Mouse (Mus musculus): ENCODE measurements around the gene Me1.
"Not testable (repeated sequence)": the region's sequence is repeated elsewhere in the genome, so short reads cannot be mapped to it uniquely, and the experiment has no call there.

Gene Me1

DNA sequence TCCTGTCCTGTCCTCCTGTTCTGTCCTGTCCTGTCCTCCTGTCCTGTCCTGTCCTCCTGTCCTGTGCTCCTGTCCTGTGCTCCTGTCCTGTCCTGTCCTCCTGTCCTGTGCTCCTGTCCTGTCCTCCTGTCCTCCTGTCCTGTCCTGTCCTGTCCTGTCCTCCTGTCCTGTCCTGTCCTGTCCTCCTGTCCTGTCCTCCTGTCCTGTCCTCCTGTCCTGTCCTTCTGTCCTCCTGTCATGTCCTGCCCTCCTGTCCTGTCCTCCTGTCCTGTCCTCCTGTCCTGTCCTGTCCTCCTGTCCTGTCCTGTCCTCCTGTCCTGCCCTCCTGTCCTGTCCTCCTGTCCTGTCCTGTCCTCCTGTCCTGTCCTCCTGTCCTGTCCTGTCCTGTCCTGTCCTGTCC, 98.8 kb downstream of the Me1 start:
- not testable (repeated sequence) for DNase-seq (ENCODE audit: low spot score in 2 of 2)

DNA sequence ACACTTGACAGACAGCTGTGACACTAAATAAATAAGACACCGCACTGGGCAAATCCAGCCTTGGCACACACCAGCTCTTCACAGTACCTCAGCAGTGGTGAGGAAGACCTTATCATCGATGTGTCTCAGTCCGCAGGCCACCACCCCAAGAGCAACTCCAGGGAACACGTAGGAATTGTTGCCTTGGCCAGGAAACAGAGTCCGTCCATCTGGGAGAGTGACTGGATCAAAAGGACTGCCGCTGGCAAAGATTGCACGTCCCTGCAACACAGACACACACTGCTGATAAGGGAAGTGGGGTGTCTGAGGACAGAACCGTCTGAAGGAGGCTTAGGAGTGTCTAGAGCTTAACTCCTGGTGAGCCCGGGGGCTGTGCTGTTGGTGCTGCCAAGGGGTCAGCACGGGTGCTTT, 101.4 kb downstream of the Me1 start:
- not testable (repeated sequence) for DNase-seq (ENCODE audit: low spot score in 2 of 2)

DNA sequence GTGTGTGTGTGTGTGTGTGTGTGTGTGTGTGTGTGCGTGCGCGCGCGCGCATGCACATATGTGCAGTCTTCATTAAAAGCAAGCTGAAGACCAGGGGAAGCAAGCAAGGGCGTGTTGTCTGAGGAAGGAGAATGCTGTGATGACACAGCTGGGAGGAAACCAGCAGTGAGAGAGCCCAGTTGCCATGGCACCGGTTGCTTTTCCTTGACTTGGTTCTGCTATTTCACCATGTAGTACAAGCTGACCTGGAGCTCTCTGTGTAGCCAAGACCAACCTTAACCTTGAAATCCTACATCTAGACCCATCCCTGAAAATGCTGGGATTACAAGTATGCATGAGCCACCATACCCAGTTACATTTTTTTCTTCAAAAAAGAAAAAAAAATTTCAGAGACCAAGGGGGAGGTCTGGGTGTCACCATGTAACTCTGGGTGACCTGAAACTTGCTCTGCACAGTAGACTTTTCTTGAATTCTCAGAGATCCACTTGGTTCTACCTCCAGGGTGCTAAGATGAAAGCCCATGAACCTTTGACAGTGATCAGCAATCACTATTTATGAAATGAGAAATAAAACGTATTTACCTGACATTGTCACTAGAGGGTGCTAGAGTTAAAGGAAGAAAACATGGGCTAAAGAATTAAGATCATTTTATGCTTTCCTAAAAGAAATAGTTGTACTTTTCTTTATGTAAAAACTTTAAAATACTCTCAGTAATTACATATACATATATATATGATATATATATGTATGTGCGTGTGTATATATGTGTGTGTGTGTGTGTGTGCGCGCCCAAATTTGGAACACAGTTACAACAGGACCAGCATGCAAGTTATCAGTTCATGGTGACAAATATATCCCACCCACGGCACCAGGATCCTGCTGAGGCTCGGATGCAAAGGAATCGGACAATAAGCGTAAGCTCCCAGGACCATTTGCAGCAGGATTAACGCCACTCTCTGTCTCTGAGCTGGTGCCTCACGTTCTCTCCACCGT, 102.8 kb downstream of the Me1 start:
- no peak for DNase-seq (ENCODE audit: low spot score in 2 of 2)

DNA sequence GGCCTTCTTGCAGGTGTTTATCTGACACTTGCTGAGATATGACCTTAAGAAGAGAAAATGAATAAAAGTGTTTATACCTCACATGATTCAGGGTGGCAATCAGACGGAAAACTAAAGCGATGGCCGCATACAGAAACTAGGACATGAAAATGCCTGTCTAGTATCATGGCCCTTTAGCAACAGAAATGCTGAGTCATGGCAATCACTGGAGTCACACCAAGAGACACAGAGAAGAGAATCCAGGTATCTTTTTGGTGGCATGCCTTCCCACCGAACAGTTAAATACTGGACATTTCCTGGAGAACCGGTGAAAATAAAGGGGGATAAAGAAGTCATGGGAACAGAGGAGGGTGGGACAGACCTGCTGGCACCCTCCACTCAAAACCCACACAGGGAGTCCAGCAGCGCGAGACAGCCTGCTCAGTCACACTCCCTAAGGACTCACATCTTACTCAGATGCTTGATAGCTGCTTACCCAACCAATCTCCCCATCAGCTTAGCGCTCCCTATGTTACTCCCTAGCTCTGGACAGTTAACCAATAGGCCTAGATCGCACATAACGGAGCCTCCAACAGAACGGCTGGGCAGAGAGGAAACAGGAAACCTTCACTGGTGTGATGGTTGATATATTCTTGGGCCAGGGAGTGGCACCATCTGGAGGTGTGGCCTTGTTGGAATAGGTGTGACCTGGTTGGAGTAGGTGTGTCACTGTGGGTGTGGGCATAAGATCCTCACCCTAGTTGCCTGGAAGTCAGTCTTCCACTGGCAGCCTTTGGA, 108.5 kb downstream of the Me1 start:
- no peak for DNase-seq (ENCODE audit: low spot score in 2 of 2)

DNA sequence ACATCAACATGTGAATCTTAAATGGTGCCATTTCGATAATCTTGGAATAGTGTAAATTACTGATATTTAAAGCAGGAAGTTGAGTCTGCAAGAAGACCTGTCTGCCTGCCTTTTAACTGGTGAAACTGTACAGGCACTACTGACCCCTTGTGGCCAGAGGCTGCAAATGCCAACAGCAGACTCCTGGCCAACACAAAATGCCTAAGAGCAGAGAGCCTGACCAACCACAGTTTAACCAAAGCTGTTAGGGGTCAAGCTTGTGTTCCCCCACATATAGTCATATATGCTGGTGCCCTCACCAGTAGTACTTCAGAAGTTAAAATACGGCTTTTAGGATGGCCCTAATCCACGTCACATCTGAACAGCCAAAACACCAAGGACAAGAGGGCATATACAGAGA, 112.0 kb downstream of the Me1 start:
- peak; percentile 56 to 59 for DNase-seq (ENCODE audit: low spot score in 2 of 2)

DNA sequence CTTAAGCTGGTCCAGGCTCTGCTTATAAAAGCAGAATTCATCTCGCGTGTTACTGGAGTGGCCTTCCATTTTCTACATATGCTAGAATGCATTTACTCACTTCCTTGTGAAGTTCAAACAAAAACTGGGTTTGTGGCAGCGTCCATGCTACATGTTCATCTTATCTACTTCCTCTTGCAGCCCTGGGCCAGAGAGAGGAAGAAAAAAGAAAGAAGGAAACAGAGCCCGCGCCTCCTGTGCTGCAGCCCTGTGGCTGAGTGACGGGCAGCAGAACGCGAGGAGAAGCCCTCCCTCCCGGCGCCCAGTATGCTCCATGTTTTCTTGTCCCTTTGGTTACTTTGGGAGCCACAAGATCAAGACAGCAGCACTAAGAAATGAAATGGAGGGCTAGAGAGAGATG, 116.1 kb downstream of the Me1 start:
- no peak for DNase-seq (ENCODE audit: low spot score in 2 of 2)

DNA sequence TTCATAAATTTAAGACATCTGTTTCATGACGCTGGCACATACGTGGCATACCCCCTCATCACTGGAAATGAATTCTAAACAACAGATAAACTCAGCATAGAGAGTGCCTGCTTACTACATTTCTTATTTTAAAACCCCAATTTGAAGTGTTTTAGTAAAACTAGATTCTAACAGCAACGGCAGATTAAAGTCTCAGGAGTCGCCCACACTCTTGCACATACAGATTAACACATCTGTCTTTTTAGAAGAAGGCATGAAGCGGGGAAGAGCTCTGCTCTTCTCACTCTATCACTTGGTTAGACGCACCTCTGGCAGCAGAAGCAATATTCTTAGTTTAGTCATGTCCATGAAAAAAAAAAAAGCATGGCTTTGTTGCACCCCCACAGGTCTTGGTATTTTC, 120.6 kb downstream of the Me1 start:
- no peak for DNase-seq (ENCODE audit: low spot score in 2 of 2)

DNA sequence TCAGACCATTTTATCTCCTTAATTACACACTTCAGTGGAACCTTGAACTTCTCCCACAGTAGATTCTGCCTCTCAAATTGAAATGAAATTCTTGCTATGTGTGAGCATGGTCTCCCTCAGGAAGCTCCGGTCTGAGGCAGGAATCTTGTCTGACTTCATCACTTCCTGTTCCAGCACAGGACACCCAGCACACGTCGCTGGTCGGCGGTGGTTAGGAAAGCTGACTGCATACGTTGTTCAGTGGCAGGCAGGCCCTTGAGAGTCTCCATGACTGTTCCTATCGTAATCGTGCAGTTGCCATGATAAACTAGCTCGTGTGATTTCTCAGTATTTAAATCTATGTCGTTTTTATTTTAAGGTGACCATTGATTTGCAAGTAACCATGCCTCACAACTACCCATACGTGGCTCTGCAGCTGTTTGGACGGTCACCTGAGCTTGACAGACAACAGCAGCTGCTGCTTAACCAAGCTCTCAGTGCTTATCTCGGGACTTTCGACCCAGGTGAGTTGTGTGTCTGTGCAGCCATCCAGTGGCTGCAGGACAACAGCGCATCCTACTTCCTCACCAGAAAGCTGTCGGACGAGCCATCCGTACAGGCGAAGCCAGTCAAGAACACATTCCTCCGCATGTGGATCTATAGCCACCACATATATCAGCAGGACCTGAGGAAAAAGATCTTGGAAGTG, 122.0 kb downstream of the Me1 start:
- DNase-seq (ENCODE audit: low spot score in 2 of 2): no peak

DNA sequence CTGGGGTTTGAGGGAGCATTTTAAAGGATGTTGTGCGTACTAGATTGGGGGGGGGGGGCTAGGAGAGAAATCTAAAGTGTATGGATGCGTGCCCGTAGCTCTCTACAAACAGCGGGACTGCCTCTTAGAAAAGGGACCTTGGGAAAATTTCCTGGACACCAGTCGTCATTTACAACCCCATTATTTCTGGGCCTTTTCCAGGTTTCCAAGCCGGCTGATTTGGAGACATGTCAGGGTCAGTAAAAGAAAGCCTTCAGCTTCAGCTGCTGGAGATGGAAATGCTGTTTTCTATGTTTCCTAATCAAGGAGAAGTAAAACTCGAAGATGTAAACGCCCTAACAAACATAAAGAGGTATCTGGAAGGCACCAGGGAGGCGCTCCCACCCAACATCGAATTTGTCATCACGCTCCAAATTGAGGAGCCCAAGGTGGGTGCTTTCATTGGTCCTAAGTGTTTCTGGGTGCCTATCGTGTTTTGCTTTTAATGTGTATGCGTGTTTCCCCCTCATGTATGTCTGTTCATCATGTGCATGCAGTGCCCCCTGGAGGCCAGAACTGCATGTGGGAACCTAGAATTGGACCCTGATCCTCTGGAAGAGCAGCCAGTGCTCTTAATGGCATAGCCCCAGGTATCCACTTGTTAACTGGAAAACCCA, 123.0 kb downstream of the Me1 start:
- DNase-seq (ENCODE audit: low spot score in 2 of 2): peak; percentile 61 to 75

DNA sequence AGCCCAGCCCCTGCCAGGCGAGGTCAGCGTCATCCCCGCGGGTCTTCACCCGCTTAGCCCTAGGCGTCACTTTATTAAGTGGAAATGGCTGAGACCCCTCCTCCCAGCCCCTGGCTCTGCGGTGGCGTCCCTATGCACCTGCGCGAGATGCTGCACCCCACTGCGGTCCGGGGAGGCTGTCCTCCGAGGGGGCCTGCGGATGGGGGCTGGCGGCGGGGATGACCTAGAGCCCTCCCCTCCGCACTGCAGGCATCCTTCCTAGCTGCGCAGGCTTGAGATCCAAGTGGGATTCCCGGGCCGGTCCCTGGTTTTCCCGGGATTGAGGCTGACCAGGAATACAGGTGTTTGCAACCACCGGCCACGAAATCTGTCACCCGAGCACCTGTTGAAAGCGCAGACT, 123.6 kb downstream of the Me1 start:
- DNase-seq (ENCODE audit: low spot score in 2 of 2): peak in 1 of 2 experiments; percentile 37

DNA sequence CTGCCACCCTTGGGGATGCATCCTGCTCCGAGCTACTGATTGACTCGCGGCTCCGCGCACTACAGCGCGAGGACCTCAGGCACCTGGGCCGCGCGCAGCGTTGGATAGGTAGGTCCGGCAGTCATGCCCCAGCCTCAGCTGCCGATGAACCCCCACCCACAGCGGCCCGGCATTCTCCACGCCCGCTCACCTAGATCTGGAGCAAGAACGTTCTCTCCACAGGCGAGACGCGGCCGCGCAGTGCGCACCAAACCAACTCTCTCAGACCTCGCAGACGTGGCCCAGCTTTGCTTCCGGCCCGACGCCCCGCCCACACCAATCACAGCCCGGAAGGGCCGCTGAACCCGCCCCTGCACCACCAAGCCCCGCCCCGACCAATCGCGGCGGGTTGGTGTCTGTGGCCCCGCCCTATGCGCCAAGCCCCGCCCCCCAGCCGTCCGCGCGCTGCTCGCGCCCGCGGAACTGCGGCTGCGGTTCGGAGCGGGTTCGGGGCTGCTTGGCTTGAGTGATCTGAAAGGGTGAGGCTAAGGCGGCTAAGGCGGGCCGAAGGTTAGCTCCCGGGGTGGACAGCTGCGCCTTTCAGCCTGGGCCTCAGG, 124.1 kb downstream of the Me1 start, which contains the start of the genes Pgm3 and Rwdd2a:
Pgm3 (minus strand) TSS at position 303 of the 596 bp plus-strand sequence.
Rwdd2a (plus strand) TSS at position 452 of the 596 bp plus-strand sequence.
- peak; percentile 97 for DNase-seq (ENCODE audit: low spot score in 2 of 2)

DNA sequence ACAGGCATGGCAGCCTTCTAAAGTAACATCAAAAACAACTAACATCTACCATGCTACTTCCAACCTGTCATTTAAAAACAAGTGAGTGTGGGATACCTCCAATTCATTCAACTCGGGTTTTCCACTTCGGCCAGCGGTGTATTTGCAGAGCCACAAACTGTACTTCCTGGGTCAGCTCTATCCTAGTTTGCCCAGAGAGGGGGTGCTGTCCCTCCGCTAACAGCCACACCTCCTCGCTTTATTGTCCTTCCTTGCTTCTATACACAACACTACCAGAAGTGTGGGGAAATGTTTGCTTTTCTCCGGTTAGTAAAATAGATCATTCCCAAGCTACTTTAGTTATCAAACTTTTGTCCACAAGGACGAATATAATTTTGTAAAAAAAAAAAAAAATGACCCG, 124.8 kb downstream of the Me1 start:
- no peak for DNase-seq (ENCODE audit: low spot score in 2 of 2)

DNA sequence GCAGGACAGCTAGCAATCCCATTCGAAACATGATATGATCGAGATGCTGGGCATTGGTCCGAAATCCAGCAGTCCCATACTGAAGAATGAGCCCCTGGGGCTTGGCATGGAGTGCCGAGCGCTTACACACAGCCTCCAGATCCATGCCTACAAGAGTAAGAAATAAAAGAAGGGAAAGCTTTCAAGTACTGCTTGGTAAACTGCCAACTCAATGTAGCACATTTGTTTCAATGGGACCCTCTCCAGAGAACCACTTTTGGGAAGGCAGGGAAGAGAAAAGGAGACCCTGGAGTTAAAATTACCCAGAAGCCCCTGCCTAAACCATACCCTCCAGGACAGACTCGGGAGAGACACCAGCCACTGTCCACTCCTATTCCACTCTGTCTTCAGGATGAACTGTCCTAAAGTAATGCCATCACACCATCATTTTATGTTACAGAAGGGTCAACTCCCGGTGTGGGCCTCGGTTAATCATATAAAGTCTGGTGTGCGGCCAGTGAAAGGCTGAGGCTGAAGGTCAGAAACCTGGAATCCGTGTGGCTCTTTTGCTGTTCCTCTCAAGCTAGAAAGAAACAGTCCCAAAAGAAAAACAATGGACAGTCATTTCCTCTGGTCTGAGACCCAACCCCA, 125.4 kb downstream of the Me1 start:
- DNase-seq (ENCODE audit: low spot score in 2 of 2): no peak

DNA sequence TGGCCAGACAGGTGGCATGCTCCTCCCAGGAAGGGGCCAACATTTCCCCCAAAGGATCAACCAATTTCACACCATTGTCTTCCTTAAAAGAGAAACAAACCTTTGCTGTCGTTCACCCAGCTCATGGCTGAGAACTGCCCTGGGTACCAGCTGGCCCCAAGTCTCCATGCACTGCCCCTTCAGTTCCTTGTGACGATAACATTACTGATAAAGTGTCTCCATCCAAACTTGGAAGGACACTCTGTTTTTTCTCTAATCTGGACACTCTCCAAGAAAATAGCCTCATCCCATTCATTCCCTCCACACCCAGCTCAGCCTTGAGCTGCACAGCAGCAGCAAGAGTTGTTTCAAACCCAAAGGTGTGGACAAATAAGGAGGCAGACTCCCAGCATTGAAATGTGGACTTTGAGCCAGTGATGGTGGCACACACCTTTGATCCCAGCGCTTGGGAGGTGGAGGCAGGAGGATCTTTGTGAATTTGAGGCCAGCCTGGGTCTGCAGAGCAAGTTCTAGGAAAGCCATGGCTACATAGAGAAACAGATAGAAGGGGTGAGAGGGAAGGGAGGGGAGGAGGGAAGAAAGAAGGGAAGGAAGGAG, 126.3 kb downstream of the Me1 start:
- DNase-seq (ENCODE audit: low spot score in 2 of 2): no peak

DNA sequence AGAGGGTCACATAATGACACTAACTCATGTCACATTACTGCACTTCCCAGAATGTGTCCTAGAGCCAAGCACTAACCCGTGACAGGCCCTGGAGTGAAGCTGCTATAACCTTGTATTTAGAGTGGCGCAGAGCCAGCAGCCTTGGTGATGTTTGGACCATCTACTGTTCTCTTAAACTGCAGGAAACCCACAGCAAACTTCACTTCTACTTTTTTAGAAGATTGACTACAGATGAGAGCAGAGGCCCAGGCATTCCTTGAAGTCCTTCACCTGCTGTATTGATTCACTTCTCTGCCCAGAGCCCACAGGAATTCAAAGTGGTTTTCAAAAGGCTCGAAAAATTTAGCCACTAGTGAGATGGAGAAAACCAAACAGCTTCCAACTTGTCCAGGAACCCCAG, 135.2 kb downstream of the Me1 start:
- no peak for DNase-seq (ENCODE audit: low spot score in 2 of 2)

DNA sequence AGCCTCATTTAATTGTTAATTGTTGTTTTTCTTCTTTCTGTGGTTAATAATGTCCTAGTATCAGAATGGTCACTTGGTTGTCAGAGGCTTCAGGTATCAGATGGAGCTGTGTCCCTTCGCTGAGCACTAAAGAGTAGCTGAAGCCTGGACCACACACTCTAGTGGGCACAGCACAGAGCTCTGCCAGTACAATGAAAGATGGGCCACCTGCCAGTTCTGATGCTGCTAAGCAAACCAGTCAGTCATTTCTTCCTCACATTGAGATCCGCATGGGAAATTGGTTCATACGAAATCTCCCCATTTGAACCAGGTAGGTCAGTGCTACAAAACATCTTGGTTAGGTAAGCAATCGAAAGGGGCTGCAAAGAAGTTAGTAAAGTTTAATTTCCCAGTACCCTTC, 141.1 kb downstream of the Me1 start:
- DNase-seq (ENCODE audit: low spot score in 2 of 2): no peak

DNA sequence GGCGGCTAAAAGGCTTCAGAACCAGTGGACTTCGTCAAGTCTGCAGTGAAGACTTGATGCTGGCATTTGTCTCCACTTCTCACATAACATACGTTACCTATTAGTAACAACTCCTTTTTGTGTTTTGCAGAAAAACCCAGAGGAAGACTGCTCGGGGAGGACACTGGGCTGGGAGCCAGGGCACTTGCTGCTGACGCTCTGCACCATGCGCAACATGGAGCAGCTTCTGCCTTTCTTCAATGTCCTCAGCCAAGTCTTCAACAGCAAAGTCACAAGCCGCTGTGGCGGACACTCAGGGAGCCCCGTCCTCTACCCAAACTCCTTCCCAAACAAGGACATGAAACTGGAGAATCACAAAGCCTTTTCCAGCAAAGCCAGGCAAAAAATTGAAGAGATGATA, 141.9 kb downstream of the Me1 start:
- no peak for DNase-seq (ENCODE audit: low spot score in 2 of 2)

DNA sequence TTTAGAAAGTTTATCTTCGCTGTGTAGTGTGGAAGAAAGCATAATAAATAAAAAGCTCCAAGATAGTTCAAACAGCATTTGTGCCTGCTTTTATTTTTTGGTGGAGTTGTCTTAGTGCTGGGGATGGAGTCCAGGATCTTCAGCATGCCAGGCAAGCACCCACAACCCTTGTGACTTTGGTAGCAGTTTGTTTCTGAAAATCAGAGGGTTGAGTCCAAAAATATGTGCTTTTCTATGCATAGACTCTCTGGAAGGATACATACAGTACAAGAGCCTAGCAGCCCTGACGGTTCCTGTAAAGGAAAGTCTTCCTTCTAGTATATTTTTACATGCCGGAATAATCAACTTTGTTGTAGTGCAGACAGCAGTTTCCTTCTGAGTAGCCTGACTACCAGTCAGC, 145.0 kb downstream of the Me1 start:
- DNase-seq (ENCODE audit: low spot score in 2 of 2): no peak

DNA sequence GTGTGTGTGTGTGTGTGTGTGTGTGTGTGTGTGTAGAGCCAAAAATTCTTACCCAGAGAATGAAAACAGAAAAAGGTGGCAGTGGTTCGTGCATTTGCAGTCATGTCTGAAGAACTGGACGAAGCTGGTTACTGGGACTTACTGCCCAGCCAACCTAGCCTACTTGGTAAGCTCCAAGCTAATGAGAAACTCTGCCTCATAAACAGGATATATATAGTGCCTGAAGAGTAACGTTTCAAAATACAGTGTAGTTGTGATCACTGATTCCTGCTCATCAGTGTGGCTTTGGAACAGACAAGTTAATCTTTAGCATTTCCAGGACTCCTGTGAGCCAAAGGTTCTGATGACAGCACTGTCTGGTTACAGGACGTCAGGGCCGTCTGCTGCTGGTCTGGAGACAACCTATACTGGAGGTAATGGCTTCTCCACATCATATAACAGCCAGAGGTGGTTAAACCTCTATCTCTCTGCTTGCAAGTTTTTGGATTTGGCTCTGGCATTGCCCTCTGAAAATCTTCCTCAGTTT, 146.1 kb downstream of the Me1 start:
- DNase-seq (ENCODE audit: low spot score in 2 of 2): no peak

DNA sequence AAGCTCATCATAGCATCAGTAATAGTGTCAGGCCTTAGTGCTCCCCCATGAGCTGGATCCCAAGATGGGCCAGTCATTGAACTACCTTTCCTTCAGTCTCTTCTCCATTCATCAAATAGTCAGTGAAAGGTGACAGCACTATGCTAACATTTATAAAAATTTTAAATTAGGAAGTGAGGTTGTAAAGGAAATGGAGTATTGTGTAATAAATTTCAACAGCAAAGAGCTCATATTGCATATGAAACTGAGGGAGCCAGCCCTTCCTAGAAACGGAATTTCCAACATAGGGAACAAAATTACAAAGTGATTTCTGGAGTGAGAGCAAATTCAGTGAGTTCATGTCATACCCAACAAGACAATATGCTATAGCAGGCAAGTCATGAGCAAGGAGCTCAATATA, 151.2 kb downstream of the Me1 start:
- no peak for DNase-seq (ENCODE audit: low spot score in 2 of 2)
